Mouse (Mus musculus) mesoderm, embryonic 11.5 days (tissue): ENCODE data around the gene Zfp981.
"Not testable (repeated sequence)": the region's sequence is repeated elsewhere in the genome, so short reads cannot be mapped to it uniquely, and the experiment has no call there.

Experiments used
- DNase-seq: peaks from one replicate; pipeline ENCODE4 v3.0.0-alpha.2; 2012; ENCODE audit warnings: low read depth, low spot score

Gene Zfp981

GRCm38 (mm10) chr4:146501727-146502126 lies at the start of gene Zfp981:
TSS of gene Zfp981 (plus strand) at chr4:146502027.
- not testable (repeated sequence) for DNase-seq

- DNase-seq, result not testable (repeated sequence)
Measured at GRCm38 (mm10) chr4:146452576-146452975, 49.3 kb upstream of the Zfp981 start.

- DNase-seq, result not testable (repeated sequence)
Measured at GRCm38 (mm10) chr4:146454170-146454569, 47.7 kb upstream of the Zfp981 start.

GRCm38 (mm10) chr4:146454896-146455295 lies 46.9 kb upstream of the Zfp981 start:
- DNase-seq, result no peak

GRCm38 (mm10) chr4:146455321-146455721 lies 46.5 kb upstream of the Zfp981 start:
- no peak for DNase-seq

- DNase-seq, result no peak
Measured at GRCm38 (mm10) chr4:146456061-146456726, 45.6 kb upstream of the Zfp981 start.

GRCm38 (mm10) chr4:146457126-146457525 lies 44.7 kb upstream of the Zfp981 start:
- no peak for DNase-seq

- no peak for DNase-seq
Measured at GRCm38 (mm10) chr4:146457720-146458119, 44.1 kb upstream of the Zfp981 start.

GRCm38 (mm10) chr4:146459822-146460221 lies 42.0 kb upstream of the Zfp981 start:
- not testable (repeated sequence) for DNase-seq

- DNase-seq, result not testable (repeated sequence)
Measured at GRCm38 (mm10) chr4:146460685-146461084, 41.1 kb upstream of the Zfp981 start.

- not testable (repeated sequence) for DNase-seq
Measured at GRCm38 (mm10) chr4:146463649-146464351, 38.0 kb upstream of the Zfp981 start.

GRCm38 (mm10) chr4:146469984-146470383 lies 31.8 kb upstream of the Zfp981 start:
- DNase-seq, result not testable (repeated sequence)

- not testable (repeated sequence) for DNase-seq
Measured at GRCm38 (mm10) chr4:146474181-146474580, 27.6 kb upstream of the Zfp981 start.

- not testable (repeated sequence) for DNase-seq
Measured at GRCm38 (mm10) chr4:146474716-146475676, 26.8 kb upstream of the Zfp981 start.

- DNase-seq, result not testable (repeated sequence)
Measured at GRCm38 (mm10) chr4:146476260-146476659, 25.6 kb upstream of the Zfp981 start.

- not testable (repeated sequence) for DNase-seq
Measured at GRCm38 (mm10) chr4:146476959-146477358, 24.9 kb upstream of the Zfp981 start.

- DNase-seq, result not testable (repeated sequence)
Measured at GRCm38 (mm10) chr4:146480376-146481096, 21.3 kb upstream of the Zfp981 start.

- not testable (repeated sequence) for DNase-seq
Measured at GRCm38 (mm10) chr4:146482546-146482945, 19.3 kb upstream of the Zfp981 start.

- DNase-seq, result not testable (repeated sequence)
Measured at GRCm38 (mm10) chr4:146483571-146484280, 18.1 kb upstream of the Zfp981 start.

GRCm38 (mm10) chr4:146484676-146485075 lies 17.2 kb upstream of the Zfp981 start:
- DNase-seq, result not testable (repeated sequence)
